Mouse (Mus musculus): ENCODE measurements around the gene Noct.
"Not testable (repeated sequence)": the region's sequence is repeated elsewhere in the genome, so short reads cannot be mapped to it uniquely, and the experiment has no call there.

Noct gene

DNA sequence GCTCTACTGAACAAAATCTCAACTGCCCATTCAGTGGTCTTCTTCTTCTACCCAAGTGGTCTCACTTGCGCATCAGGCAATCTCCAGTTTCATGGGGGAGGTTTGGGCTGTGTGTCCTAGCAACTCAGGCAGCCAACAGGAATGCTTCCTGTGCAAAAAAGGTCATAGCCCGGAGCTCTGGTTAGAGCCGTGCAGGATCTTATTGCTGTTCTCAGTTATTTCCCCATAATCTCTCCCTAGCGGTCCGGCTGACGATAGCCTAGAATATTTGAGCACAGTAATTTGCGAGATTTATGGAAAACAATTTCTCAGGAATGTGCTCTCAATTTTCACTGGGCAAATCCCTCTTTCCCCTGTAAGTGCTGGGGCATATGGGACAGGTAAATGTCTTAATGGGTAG lies 17.7 kb upstream of the Noct start:
- DNase-seq: no peak

DNA sequence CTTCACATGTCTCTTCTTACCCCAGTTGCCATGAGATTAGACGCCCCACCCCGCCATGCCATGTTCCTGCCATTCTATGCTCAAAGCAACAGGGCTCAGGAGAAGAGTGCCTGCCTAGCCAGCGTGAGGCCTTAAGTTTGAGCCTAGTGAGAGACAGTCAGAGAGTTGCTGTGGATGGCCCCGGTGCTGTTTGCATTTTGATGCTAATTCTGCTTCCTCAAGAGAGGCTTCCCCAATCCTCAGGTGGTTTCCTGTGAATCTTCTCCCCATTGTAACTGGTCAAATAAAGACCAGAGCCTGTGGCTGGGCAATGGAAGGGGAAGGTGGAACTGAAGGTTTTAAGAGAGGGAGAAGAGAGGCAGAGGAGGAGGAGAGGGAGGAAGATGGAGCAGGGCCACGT lies 15.6 kb upstream of the Noct start:
- DNase-seq: no peak

DNA sequence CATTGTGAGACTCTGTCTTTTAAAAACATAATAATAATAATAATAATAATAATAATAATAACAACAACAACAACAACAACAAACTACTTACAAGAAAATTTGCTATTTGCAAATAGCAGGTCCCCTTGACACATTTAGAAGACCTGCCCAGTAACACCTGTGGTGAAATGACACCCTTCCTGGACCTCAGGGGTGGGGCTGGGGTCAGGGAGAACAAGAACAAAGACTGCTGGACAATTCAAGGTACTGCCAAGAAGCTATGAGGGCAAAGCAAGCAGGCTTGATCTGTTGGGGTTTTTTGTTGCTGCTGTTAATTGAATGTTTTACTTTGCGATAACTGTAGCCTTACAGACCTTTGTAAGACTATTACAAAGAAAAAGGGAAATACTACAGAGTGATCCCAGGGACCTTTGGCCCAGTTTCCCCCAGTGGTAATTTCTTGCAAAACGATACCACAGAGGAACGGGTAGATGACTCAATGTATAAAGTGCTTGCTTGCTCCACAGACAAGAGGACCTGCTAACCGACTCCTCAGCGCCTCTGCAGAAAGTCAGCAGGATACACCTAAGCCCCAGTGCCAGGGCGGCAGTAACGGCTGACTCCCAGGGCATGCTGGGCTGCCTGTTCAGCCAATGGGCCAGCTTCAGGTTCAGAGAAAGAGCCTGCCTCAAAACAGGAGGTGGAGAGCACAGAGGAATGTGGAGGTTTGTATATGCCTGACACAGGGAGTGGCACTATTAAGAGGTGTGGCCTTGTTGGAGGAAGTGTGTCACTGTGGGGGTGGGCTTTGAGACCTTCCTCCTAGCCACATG lies 14.5 kb upstream of the Noct start:
- DNase-seq: no peak

DNA sequence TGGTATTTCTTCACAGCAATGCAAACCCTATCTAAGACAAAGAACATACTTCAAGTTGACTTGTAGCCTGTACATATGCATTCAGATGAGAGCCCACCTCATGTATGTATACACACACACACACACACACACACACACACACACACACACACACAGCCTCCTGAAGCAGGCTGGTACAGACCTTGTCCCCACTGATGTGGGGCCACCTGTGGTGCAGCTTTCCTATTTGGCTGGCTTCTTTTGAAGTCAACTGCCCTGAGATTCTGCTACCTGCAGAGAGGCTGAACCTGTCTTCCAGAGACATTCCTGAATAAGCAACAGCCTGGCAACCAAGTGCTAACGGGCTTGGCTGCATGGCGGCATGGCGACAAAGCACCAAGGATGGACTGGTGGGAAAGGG lies 13.8 kb upstream of the Noct start:
- no peak for DNase-seq

DNA sequence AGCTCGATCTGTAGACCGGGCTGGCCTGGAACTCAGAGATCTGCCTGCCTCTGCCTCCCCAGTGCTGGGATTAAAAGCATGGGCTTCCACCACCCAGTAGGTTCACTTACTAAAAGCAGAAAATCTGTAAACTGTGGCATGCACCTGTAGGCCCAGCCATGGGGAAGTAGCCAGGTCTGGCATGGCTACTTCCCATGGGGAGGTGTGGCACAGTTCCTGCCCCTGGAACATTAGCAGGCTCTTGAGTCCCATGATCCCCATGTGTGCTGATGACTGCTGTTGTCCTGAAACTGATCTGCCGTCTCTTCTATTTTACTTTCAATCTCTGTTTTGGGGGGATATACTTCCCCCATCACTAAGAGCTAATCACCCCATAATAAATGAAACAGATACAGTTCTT lies 11.1 kb upstream of the Noct start:
- DNase-seq: no peak

DNA sequence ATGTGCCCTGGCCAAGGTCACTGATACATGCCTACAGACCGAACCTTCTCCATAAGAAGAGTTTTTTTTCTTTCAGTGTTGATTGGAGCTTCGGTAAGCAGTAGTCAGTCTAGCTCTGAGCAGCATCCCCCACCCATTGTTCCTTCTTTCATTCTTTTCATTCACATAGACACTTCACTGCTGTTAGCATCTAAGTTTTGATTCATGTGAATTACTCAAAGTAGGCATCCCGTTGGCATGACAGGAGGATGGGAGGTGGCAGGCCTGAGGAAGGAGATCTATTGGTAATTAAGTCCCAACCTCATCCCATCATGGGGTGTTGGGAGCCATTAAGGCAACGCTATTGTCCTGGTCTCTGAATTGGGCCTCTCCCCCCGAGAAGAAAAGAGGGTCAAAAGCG lies 8.6 kb upstream of the Noct start:
- DNase-seq: no peak

DNA sequence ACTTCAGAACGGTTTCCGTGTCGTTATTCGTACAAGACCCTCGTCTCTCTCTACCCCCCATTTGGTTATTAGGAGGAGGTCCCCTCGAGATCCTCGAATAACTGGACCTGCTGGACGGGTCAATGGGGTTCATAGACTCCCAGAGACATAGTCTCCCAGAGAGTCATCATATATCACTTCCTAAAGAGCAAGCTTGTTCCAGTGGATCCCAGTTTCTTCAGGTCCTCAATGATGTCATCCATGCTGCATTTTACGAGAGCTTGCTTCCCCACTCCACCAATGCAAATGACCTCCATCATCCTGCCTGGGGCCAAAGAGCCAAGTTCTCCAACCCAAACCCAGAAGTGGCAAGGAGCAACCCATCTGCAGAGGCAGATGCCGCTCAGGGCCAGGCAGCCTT lies 7.9 kb upstream of the Noct start:
- DNase-seq: not testable (repeated sequence)

DNA sequence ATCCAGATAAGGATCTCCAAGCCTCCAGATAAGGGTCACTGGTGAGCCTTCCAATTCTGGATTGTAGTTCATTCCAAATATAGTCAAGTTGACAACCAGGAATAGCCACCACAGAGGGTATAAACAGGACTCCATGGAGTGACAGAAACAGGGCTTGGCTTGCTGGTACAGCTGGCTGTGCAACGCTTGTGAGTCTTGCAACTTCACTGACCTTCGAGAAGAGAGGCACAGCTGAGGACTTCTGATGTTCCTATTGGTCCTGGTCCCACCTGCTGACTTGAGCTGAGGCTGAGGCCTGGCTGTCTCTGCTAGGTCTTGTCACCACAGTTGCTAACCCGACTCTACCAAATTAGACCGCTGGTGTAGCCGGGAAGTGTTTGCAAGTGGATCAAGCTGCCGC lies 5.9 kb upstream of the Noct start:
- not testable (repeated sequence) for DNase-seq

DNA sequence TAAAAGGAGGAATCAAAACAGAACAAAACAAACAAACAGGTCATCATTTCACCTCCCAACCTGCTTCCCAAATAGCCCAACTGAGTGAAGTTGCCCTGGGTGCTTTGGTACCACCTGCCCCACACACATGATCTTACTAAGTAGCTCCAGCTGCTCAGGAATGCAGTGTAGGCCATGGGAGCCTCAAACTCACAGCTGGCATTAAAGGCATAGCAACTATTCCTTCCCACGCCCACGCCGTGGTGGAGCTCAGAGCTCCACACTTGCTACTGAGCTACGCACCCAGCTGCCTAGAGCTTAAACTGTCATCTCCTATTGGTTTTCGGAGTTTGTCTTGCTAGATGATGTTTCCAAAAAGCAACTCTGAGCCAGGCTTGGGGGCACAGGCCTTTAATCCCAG lies 5.0 kb upstream of the Noct start:
- no peak for DNase-seq

DNA sequence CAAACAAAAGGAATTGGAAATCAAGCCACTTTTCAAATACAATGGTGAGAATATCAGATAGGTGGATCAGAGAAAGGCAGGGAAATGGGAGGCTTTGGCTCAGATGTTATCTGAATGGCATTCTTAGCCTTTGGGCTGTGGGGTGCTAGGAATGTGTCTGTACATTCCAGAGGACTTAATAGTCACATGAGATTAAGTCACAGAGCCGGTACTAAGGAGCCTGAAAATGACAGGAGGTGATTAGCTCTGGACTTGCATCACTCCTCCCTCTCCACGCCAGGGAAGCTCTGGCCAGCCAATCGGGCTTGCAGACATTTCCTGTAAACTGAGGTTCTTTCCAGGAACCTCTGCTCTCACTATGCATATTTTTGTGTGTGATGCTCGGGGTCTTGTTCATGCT lies 3.4 kb upstream of the Noct start:
- DNase-seq: no peak

DNA sequence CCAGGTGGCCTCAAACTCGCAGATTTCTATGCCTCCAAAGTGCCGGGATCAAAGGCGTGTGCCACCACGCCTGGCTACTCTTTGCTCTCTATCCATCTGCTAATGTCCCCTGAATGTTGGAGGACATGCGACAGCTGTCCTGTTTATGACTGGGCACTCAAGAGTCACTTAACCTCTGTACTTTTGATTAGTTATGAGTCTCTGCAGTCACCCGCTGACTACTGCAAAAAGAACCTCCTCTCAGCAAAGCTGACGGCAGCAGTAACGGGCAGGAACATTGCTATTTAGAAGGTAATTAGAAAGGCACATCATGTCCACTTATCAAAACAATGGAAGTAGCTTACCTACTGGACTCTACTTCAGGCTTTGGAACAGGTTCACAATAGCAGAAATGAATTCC lies 2.4 kb upstream of the Noct start:
- no peak for DNase-seq

DNA sequence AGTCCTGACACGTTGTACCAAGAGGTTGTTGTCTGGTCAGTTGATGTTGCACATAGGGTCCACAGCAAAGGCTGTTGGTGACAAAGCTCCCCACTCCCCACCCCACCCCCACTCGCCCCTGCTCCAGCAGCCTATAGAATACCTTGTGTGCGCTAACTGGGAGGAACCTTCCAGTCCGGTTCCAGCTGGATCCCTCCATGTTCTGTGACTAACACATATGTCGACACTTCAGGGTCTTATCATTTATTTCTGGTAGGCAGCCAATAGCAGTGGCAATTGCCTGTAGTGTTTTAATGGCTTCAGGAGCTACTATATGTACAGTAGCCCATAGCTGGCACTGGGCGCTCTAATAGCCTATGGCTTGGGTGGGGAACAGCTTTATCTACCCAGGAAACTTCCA lies 1.9 kb upstream of the Noct start:
- DNase-seq: no peak

DNA sequence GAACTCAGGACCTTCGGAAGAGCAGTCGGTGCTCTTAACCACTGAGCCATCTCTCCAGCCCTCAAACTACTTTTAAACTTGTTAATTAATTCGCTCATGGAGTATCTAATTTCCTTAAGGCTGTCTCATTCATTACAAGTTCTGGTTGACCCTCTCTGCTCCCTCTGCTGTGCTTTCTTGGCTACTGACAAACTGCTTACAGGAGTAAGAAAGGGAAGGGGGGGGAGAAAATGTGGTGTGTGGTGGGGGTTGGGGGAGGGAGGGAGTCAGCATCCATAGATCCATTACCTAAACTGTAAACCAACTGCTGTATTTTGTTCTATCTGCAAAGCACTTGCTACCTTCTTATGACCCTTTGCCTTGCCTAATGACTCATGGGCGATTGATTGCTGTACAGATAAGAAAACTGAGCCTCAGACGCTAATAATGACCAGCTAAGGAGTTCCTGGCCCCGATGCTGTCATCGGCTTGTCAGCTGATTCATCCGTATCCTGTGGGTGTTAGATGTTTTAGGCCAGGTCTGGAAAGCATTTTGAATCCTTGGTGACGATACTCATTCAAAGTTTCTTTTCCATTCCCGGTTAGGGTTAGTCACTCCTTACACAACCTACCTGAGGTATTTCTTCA lies 1.3 kb upstream of the Noct start:
- DNase-seq: no peak

DNA sequence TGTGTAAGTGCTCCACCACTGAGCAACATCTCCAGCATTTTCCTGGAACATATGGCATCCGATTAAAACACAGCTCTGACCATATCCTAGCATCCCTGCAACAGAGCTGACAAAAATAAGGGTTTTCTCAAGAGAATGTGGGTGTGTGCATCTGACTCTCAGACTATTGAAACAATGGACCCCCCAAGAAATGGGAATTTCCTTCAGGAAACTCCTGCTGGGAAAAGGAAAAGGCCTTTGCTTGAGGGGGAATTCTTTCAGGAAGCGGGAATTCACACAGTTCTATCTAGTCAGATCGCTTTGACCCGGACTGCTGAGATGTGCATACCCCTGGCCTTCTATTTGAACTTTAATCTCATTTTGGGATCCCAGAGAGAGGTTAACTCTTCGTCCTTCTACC lies 691 bp upstream of the Noct start:
- DNase-seq: no peak

DNA sequence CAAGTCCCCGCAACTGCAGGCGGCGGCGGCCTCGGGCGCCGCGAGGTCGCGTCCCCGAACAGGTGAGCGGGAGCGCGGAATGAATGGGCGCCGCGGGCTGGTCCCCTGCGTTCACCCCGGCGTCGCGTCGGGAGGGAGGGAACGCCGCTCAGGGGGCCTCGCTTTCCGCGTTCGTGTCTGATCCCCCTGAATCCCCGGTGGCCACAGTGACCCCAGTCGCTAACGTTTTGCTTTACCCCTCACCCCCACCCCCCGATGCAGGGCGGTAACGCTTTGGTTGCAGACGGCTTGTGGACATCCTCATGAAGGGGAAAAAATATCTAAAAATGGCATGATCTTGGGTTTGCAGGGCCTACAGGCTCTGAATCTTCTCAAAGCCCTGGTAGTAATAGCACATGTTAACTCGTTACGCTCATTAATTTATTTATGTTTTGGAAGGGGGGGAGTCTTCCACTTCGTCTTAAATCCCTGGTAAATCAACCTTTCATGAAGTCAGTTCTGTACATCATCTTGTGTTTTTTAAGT lies 1.0 kb downstream of the Noct start:
- DNase-seq: no peak

DNA sequence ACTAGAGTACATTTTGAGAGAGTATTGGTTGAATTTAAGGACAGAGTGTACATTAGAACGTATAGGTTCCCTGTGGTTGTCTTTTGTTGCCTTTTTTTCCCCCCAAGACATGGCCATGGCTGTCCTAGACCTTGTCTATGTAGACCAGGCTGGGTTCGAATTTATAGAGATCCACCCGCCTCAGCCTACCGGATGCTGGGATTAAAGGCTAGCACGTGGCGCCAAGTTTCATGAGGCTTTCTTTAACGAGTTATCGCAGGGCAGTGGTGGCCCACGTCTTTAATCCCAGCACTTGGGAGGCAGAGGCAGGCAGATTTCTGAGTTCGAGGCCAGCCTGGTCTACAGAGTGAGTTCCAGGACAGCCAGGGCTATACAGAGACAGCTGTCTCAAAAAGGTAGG lies 1.7 kb downstream of the Noct start:
- DNase-seq: no peak

DNA sequence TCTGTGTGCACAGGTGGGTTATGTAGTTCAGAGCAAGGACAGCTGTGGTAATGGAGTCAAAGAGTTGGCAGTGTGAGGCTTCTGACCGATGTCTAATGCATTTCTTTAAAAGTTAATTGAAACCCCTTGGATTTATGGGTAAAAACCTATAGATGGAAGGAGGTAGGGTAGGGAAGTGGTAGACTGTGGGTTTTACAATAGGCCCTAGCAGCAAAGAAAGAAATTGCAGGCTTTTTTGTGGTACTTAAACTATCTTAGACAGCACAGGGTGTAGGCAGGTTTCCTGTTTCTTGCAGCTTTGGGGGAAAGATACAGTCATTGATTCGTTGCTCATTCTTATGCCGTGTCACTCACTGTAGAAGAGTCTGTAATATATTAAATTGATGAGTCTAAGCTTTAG lies 2.4 kb downstream of the Noct start:
- no peak for DNase-seq

DNA sequence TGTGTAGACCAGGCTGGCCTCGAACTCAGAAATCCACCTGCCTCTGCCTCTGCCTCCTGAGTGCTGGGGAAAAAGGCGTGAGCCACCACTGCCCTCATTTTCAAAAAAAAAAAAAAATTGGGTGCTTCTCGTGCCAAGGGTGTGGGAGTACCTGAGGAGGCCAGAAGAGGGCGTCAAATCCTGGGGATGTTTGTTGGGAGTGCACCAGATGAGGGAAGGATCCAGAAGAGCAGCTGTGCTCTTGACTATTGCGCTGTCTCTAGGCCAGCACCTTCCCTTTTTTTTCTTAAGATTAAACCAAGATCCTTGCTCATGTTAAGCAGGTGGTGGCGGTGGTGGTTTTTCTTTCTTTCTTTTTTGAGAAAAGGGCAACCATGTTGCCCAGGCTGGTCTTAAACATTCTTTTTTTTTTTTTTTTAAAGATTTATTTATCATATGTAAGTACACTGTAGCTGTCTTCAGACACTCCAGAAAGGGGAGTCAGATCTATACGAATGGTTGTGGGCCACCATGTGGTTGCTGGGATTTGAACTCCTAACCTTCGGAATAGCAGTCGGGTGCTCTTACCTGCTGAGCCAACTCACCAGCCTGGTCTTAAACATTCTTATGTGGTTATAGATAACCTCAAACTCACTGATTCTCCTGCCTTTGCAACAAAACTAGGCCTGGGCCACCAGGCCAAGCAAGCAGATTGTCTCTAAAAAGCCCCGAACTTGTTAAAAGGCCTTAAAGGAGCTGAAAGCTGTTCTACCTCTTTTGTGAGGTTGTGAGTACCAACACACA lies 4.0 kb downstream of the Noct start:
- DNase-seq: peak in 1 of 2 experiments; percentile 45

DNA sequence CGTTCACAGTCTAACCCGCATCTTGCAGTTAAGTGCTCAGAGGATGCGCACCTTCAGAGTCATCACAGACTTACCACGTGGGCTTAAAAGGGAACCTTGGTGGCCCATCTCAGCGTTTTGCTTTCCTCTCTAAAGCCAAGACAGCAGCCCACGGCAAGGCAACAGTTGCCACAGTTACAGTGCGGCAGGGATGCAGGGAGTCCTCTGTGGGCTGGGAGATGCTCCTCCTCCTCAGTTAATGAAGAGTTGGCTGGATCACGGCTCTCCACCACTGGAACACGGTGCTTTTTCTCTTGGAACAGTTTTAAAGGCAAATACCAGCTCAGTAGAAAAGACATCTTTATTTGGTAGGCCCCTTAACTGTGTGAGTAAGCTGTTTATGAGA lies 4.6 kb downstream of the Noct start:
- DNase-seq: no peak

DNA sequence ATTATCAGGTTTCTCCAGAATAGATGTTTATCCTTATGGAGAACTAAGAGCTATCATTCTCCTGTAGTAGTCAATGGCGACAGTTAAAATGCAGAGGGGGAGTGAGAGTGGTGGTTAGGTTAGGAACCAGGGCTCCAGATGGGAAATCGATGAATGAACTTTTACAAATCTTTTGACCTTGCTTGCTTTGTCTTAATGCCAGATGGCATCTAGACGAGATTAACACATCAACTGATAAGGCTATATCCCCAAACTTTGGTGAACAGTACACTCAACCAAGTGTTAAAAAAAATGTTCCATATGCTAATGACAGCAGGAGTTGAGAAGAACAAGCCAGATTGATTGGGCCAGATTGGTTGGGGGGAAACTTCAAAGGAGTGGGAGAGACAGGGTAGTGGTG lies 5.0 kb downstream of the Noct start:
- DNase-seq: no peak

DNA sequence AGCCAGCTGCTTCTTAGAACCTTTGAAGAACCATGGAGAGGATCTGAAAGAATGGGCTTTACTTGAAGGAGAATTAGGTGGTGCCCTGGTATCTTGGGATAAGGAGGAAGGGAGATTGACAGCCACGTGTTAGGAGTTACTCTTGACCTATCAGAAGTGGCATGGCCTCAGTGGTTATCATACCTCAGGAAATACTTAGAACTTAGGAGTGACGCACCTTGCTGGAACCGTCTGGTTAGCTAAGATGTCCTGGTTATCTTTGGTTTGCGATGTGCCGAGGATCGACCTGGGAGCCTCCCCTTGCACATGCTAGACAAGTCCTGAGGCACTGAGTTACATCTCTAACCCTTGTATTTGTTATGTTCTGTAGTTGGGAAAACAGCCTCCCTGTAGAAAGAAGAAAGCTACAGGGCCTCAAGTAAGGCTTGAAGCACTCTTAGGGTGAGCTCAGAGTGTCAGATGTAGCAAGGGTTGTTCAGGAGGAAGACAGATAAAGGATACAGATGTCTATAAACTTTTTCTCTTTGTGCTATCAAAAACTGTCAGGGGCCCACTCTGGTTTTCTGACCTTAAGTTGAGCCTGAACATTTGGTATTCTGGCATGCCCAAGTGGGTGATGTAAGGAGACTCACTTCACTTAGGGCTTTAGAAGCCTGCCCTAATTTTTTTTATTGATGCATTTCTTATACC lies 6.0 kb downstream of the Noct start:
- no peak for DNase-seq

DNA sequence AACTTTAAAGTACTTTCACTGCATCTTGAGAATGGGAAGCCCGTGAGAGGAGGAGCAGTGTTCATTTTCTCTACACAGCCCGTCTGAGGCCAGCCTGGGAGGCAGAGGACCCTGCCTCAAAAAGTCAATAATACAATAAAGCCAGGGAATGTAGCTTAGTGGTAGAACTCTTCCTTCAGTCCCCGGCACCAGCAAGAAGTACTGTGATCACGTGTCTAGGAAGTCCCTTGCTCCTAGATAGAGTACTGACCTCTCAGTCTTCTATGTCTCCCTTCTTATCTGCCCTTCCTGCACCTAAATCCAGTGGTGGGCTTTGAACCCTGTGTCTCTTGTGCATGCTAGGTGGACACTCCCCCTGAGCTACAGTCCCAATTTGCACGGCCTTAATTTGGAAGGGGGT lies 6.6 kb downstream of the Noct start:
- no peak for DNase-seq

DNA sequence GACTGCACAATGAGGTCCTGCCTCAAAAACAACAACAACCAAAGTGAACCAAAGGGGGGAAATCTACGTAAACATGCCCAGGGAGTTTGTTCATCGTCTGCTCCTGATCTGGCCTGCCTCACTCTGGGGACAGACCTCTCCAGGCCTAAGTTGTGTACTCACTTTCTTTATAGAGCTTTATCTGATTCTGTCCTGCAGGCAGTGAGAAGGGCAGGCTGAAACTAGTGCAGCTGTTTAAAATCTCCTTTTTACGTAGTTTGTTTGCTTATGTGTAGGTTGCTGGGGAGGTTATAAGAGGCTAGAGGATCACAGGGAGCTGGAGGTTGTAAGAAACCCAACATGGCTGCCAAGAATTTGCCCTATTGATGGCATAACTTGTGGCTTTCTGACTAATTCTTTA lies 7.3 kb downstream of the Noct start:
- DNase-seq: no peak

Data from cerebellum, adult 18-20 months (tissue).